Mouse (Mus musculus): Measurements from ENCODE around the gene Nat8f3. TPM values are rescaled to one million over a fixed set of nuclear protein-coding genes. Genes with fewer than 3 reads are reported as not detected.
"Not testable (repeated sequence)": the region's sequence is repeated elsewhere in the genome, so short reads cannot be mapped to it uniquely, and the experiment has no call there.

Nat8f3 gene
- not detected in 2 replicates for polyA plus RNA-seq (2015; fragmentation: Nextera tagmentation; extraction: Ambion mirVana)

GRCm38 (mm10) chr6:85765532-85765931 lies at the start of gene Nat8f3:
Nat8f3 (minus strand) TSS chr6:85765754.
- H3K36me3 ChIP-seq (replicated peaks; ENCODE audit: insufficient read depth, low read length); DNase-seq: not testable (repeated sequence)
- 57% methylated on average over 12 of the region's 13 CpGs for WGBS (ENCODE audit: insufficient replicate concordance)

GRCm38 (mm10) chr6:85813339-85813738 lies 47.8 kb upstream of the Nat8f3 start:
- H3K4me2 ChIP-seq (ENCODE audit: low read depth, low read length): no peak overlapping the region
- H3K4me1 ChIP-seq (ENCODE audit: insufficient read depth): no peaks in the 10 kb centered on the region
- TF ChIP-seq CTCF (IDR thresholded peaks at IDR 0.05; ENCODE audit: low read depth): no peak
- no peak for TF ChIP-seq EP300 (IDR thresholded peaks at IDR 0.05; ENCODE audit: low read depth)
- no peak overlapping the region for H3K4me3 ChIP-seq (ENCODE audit: low read depth, low read length)
- ATAC-seq (no peak), DNase-seq (no peak)
- H3K36me3 ChIP-seq (replicated peaks; ENCODE audit: insufficient read depth, low read length): no peaks in the 10 kb centered on the region
- H3K27me3 ChIP-seq (ENCODE audit: insufficient read depth, low read length): no peaks in the 10 kb centered on the region
- H3K9ac ChIP-seq (replicated peaks): no peak overlapping the region
- WGBS (ENCODE audit: insufficient replicate concordance): 76% methylated on average over 2 of the region's 2 CpGs
- no peak overlapping the region for H3K27ac ChIP-seq (ENCODE audit: low read depth)
- H3K9me3 ChIP-seq (ENCODE audit: low read length): no peaks in the 10 kb centered on the region

More at GRCm38 (mm10) chr6:85765532-85765931, at the start of gene Nat8f3:
- H3K4me3 ChIP-seq (ENCODE audit: low read depth, low read length); H3K9ac ChIP-seq (replicated peaks); H3K4me2 ChIP-seq (ENCODE audit: low read depth, low read length); H3K4me1 ChIP-seq (ENCODE audit: insufficient read depth); ATAC-seq; H3K27ac ChIP-seq (ENCODE audit: low read depth); H3K27me3 ChIP-seq (ENCODE audit: insufficient read depth, low read length); H3K9me3 ChIP-seq (ENCODE audit: low read length): not testable (repeated sequence)

- not testable (repeated sequence) for ATAC-seq; H3K4me1 ChIP-seq (ENCODE audit: insufficient read depth); H3K27ac ChIP-seq (ENCODE audit: low read depth); H3K9ac ChIP-seq (replicated peaks); DNase-seq; H3K4me3 ChIP-seq (ENCODE audit: low read depth, low read length); H3K9me3 ChIP-seq (ENCODE audit: low read length); H3K27me3 ChIP-seq (ENCODE audit: insufficient read depth, low read length); H3K36me3 ChIP-seq (replicated peaks; ENCODE audit: insufficient read depth, low read length); H3K4me2 ChIP-seq (ENCODE audit: low read depth, low read length)
- WGBS (ENCODE audit: insufficient replicate concordance): 53% methylated on average over 3 of the region's 3 CpGs
Observed at GRCm38 (mm10) chr6:85810942-85811537, 45.5 kb upstream of the Nat8f3 start.

GRCm38 (mm10) chr6:85810514-85810913 lies 45.0 kb upstream of the Nat8f3 start:
- H3K4me3 ChIP-seq (ENCODE audit: low read depth, low read length); H3K36me3 ChIP-seq (replicated peaks; ENCODE audit: insufficient read depth, low read length); H3K27me3 ChIP-seq (ENCODE audit: insufficient read depth, low read length); H3K9ac ChIP-seq (replicated peaks); DNase-seq; H3K27ac ChIP-seq (ENCODE audit: low read depth); H3K4me2 ChIP-seq (ENCODE audit: low read depth, low read length); ATAC-seq; H3K4me1 ChIP-seq (ENCODE audit: insufficient read depth); H3K9me3 ChIP-seq (ENCODE audit: low read length): not testable (repeated sequence)
- WGBS (ENCODE audit: insufficient replicate concordance): 72% methylated on average over 2 of the region's 3 CpGs

GRCm38 (mm10) chr6:85809784-85810183 lies 44.2 kb upstream of the Nat8f3 start:
- H3K4me1 ChIP-seq (ENCODE audit: insufficient read depth); H3K36me3 ChIP-seq (replicated peaks; ENCODE audit: insufficient read depth, low read length); H3K27me3 ChIP-seq (ENCODE audit: insufficient read depth, low read length); DNase-seq; H3K9me3 ChIP-seq (ENCODE audit: low read length); H3K4me3 ChIP-seq (ENCODE audit: low read depth, low read length); H3K27ac ChIP-seq (ENCODE audit: low read depth); ATAC-seq; H3K9ac ChIP-seq (replicated peaks); H3K4me2 ChIP-seq (ENCODE audit: low read depth, low read length): not testable (repeated sequence)
- 66% methylated on average over 2 of the region's 3 CpGs for WGBS (ENCODE audit: insufficient replicate concordance)

GRCm38 (mm10) chr6:85803180-85803579 lies 37.6 kb upstream of the Nat8f3 start:
- not testable (repeated sequence) for ATAC-seq; H3K9ac ChIP-seq (replicated peaks); H3K4me1 ChIP-seq (ENCODE audit: insufficient read depth); H3K36me3 ChIP-seq (replicated peaks; ENCODE audit: insufficient read depth, low read length); H3K27me3 ChIP-seq (ENCODE audit: insufficient read depth, low read length); H3K9me3 ChIP-seq (ENCODE audit: low read length); H3K4me3 ChIP-seq (ENCODE audit: low read depth, low read length); DNase-seq; H3K4me2 ChIP-seq (ENCODE audit: low read depth, low read length); H3K27ac ChIP-seq (ENCODE audit: low read depth)
- 72% methylated on average over 5 of the region's 5 CpGs for WGBS (ENCODE audit: insufficient replicate concordance)

GRCm38 (mm10) chr6:85763127-85764070 lies 2.2 kb downstream of the Nat8f3 start:
- ATAC-seq: not testable (repeated sequence)

GRCm38 (mm10) chr6:85762678-85763077 lies 2.9 kb downstream of the Nat8f3 start:
- not testable (repeated sequence) for ATAC-seq; H3K9ac ChIP-seq (replicated peaks); H3K36me3 ChIP-seq (replicated peaks; ENCODE audit: insufficient read depth, low read length); DNase-seq; H3K4me1 ChIP-seq (ENCODE audit: insufficient read depth); H3K4me2 ChIP-seq (ENCODE audit: low read depth, low read length); H3K9me3 ChIP-seq (ENCODE audit: low read length); H3K27me3 ChIP-seq (ENCODE audit: insufficient read depth, low read length); H3K27ac ChIP-seq (ENCODE audit: low read depth); H3K4me3 ChIP-seq (ENCODE audit: low read depth, low read length)
- WGBS (ENCODE audit: insufficient replicate concordance): 76% methylated on average over 1 of the region's 2 CpGs

More at GRCm38 (mm10) chr6:85763127-85764070, 2.2 kb downstream of the Nat8f3 start:
- H3K27me3 ChIP-seq (ENCODE audit: insufficient read depth, low read length); H3K4me1 ChIP-seq (ENCODE audit: insufficient read depth); H3K36me3 ChIP-seq (replicated peaks; ENCODE audit: insufficient read depth, low read length); H3K4me3 ChIP-seq (ENCODE audit: low read depth, low read length); H3K4me2 ChIP-seq (ENCODE audit: low read depth, low read length); H3K9ac ChIP-seq (replicated peaks); H3K9me3 ChIP-seq (ENCODE audit: low read length); H3K27ac ChIP-seq (ENCODE audit: low read depth); DNase-seq: not testable (repeated sequence)
- 66% methylated on average over 5 of the region's 6 CpGs for WGBS (ENCODE audit: insufficient replicate concordance)

GRCm38 (mm10) chr6:85755705-85756249 lies 9.8 kb downstream of the Nat8f3 start:
- not testable (repeated sequence) for H3K4me2 ChIP-seq (ENCODE audit: low read depth, low read length); H3K4me3 ChIP-seq (ENCODE audit: low read depth, low read length); DNase-seq; H3K27me3 ChIP-seq (ENCODE audit: insufficient read depth, low read length); ATAC-seq; H3K9me3 ChIP-seq (ENCODE audit: low read length); H3K27ac ChIP-seq (ENCODE audit: low read depth); H3K9ac ChIP-seq (replicated peaks); H3K36me3 ChIP-seq (replicated peaks; ENCODE audit: insufficient read depth, low read length); H3K4me1 ChIP-seq (ENCODE audit: insufficient read depth)
- WGBS (ENCODE audit: insufficient replicate concordance): 47% methylated on average over 3 of the region's 6 CpGs
